Mouse (Mus musculus): Measurements from ENCODE around the gene Itgb5.

Itgb5 gene

DNA sequence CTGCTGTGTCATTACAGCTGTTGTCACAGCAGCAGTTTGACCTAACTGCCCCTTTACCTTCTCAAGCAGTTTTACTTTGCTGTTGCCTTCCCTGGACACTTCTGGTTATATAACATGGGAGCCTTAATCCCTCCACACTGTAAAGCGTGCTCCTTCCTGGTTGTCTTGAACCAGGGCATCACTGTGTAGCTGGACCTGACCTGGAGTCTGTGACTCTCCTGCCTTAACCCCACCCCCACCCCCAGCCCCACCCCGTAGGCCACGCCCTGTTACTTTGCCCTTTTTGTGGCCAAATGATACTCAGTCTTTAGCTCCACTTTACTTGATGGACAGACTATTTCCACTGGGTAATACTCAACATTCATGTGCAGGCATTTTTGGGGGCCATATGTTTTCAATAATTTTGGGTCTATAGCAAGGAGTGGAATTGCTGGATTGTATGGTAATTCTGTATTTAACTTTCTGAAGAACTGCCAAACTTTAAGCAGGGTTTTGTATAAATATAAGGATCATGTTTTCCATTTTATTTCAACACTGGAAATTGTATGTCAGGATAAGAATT is 40.8 kb downstream of the Itgb5 start:
- in situ Hi-C loops (cut with MboI; ENCODE audit: low pct_unique_long_range_greater_than_20kb in 1 of 2, low sequenced_read_pairs in 2 of 2, unreplicated experiment in 1 of 2): no loop called here

DNA sequence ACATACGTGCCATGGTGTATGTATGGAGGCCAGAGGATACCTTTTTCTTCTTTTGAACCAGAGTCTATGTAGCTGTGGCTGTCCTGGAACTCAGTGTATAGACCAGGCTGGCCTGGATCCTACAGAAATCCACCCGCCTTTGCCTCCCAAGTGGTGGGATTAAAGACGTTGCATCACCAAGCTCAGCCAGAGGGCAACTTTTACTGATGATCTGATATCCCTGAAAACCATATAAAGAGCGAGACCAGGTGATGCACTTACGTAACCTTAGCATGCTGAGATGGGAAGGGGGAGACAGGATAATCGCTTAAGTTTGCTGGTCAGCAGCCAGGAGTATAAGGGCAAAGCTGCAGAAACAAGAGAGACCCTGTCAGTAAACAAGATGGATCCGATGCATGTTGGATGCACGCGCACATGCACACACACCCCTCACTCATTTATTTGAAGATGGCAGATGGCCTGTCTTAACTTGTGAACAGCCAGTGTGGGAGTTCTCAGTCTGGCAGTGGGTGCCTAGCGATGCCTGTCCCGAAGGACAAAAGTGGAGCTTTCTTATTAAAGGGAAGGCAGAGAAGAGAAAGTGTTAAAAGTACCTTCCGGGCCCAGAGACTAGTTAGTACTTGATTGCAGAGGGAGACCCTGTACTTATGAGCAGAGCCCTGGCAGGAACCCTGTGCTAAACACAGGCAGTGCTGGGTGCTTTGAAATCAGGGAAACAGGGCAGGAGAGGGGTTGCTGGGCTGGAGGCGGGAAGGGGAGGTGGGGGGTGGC is 41.7 kb downstream of the Itgb5 start:
- in situ Hi-C loops (cut with MboI; ENCODE audit: low pct_unique_long_range_greater_than_20kb in 1 of 2, low sequenced_read_pairs in 2 of 2, unreplicated experiment in 1 of 2): no loop called here

- in situ Hi-C loops (cut with MboI; ENCODE audit: low pct_unique_long_range_greater_than_20kb in 1 of 2, low sequenced_read_pairs in 2 of 2, unreplicated experiment in 1 of 2): no loop called here
Measured at GRCm38 (mm10) chr16:33871865-33872443, 42.5 kb downstream of the Itgb5 start.

DNA sequence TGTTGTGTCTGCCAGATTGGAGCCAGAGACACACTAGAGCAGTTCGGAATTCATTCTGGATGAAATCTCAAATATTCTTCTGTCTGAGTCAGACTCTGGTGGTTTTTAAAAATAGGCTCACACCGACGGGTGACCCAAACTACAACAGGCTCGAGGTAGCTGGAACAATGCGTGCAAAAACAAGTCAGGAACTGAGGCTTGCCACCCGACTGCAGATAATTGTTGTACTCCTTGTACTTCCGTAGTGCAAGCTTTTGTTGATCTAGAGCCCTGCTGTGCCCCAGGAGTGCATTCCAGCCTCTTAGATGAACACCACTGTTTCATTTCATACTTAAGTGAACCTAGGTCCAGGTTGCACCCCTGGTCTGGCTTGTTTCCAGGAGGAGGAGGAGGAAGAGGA is 43.8 kb downstream of the Itgb5 start:
- in situ Hi-C loops (cut with MboI; ENCODE audit: low pct_unique_long_range_greater_than_20kb in 1 of 2, low sequenced_read_pairs in 2 of 2, unreplicated experiment in 1 of 2): no loop called here

DNA sequence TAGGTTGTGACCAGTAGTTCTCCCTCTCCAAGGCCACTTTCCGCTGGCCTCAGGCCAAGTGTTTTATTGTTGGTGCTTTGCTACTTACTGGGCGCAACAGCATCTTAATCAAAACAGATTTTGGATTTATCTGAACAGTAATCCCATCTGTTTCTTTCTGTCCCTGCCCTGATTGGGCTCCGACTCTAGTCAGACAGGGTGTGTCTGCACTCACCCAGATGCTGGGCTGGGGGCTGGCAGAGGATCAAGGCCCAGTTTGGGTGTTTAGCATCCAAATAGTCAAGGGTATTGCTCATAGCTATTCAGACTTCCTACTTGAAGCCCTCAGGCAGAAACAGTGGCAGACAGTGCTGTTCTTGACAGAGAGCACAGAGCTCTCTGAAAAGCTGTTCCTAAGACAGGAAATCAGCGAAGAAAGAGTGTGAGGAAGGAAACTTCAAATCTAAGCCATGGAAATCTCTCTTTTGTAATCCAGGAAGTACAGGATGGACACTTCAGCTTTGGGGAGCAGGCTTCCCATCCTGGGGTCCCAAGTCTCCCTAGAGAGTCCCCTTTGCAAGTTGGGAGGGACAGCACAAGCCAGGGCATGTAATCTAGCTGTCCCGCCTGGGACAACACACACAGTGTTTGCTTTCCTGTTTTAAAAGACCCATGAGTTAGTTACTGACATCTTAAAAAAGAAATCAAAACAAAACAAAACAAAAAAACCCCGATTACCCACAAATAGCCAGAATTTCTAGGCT is 48.7 kb downstream of the Itgb5 start:
- in situ Hi-C loops (cut with MboI; ENCODE audit: low pct_unique_long_range_greater_than_20kb in 1 of 2, low sequenced_read_pairs in 2 of 2, unreplicated experiment in 1 of 2): no loop called here

GRCm38 (mm10) chr16:33879031-33879430 is 49.6 kb downstream of the Itgb5 start:
- in situ Hi-C loops (cut with MboI; ENCODE audit: low pct_unique_long_range_greater_than_20kb in 1 of 2, low sequenced_read_pairs in 2 of 2, unreplicated experiment in 1 of 2): no loop called here

DNA sequence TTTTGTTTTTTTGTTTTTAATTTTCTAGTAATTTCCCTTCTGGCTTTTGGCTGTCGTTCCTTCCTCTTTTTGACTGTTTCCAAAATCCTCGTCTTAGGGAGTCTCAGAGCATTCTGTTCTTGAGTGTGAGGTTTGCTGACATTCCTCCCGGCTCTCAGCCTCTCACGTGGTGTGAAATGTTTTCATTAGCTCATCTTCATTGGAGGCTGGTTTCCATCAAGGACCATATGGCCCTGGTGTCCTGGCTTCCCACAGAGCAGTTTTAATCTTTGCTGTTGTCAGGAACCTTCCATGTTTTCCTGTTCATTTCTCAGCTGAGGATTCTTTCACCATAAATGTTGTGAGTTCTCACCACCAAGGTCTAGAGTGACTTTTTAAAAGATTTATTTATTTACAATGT is 50.1 kb downstream of the Itgb5 start:
- in situ Hi-C loops (cut with MboI; ENCODE audit: low pct_unique_long_range_greater_than_20kb in 1 of 2, low sequenced_read_pairs in 2 of 2, unreplicated experiment in 1 of 2): no loop called here

DNA sequence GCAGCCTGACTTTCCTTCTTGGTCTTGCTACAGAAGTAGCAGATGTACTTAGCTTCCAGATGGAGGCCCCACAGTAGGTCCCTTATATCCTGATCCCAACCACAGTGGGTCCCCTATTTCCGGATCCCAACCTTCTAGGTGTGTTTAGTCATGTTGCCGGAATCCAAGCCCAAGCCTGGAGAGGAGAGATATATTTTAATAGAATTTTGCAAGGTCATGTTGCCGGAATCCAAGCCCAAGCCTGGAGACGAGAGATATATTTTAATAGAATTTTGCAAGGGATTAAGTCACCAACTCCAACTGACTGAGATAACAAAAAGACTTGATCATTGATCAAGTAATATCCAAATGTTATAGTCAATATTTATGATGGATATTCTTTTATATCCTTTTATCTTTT is 51.3 kb downstream of the Itgb5 start:
- in situ Hi-C loops (cut with MboI; ENCODE audit: low pct_unique_long_range_greater_than_20kb in 1 of 2, low sequenced_read_pairs in 2 of 2, unreplicated experiment in 1 of 2): no loop called here

DNA sequence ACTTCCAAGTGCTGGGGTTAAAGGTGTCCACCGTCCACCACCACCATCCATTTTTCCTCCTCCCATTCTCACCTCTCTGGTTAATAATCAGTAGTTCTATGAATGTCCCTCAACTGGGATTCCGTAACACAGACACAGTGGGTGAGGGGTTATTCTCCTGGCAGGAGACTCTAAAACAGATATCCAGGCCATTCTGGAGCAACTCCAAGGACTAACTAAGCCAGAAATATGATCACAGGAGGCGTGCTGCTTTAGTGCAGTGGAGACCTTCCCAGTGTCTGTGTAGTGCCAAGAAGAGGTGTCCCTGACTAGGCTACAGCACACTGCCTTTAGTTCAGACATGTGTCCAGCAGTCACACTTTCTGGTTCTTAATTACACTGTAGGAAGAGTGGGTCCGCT is 53.1 kb downstream of the Itgb5 start:
- in situ Hi-C loops (cut with MboI; ENCODE audit: low pct_unique_long_range_greater_than_20kb in 1 of 2, low sequenced_read_pairs in 2 of 2, unreplicated experiment in 1 of 2): no loop called here

DNA sequence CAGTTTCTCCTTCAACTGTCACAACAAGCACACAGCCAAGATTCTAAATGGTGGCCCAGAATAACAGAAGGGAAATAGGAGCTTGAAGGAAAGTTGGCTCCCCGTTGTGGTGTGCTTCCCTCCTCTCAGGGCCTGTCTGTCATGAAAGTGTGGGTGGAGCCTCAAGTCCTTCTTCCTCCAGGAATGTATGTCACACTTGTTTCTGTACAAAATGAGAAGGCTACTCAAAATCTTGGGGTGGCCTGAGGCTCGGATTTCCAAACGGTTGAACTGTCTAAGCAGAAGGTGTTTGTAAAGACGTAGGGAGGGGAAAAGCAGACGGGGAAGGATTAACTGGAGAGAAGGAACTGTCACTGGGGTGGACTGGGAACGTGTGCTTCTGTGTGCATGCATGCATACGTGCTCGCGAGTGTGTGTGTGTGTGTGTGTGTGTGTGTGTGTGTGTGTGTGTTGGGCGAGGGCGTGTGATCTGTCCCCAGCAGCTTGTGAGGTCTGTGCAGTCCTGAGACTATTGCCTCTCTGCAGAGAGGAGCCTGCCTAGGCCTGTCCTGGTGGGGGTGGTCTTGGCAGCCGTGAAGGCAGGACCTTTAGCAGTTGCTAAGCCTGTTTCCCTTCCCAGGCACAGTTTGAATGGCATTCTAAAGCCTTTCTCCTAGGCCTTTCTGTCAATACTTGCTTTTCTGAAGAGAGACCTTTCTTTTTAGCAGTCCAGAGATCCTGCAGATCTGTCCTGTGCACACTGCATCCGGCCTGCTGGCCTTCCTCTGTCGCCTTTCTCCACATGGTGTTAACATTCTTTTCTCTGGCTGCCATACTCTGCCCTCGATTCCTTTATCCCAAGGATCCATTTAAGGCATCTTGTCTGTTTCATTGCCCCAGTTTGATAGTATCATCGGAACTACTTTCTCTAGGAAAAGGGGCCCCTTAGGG is 53.8 kb downstream of the Itgb5 start:
- in situ Hi-C loops (cut with MboI; ENCODE audit: low pct_unique_long_range_greater_than_20kb in 1 of 2, low sequenced_read_pairs in 2 of 2, unreplicated experiment in 1 of 2): no loop called here

GRCm38 (mm10) chr16:33884201-33884600 is 54.7 kb downstream of the Itgb5 start:
- in situ Hi-C loops (cut with MboI; ENCODE audit: low pct_unique_long_range_greater_than_20kb in 1 of 2, low sequenced_read_pairs in 2 of 2, unreplicated experiment in 1 of 2): no loop called here

DNA sequence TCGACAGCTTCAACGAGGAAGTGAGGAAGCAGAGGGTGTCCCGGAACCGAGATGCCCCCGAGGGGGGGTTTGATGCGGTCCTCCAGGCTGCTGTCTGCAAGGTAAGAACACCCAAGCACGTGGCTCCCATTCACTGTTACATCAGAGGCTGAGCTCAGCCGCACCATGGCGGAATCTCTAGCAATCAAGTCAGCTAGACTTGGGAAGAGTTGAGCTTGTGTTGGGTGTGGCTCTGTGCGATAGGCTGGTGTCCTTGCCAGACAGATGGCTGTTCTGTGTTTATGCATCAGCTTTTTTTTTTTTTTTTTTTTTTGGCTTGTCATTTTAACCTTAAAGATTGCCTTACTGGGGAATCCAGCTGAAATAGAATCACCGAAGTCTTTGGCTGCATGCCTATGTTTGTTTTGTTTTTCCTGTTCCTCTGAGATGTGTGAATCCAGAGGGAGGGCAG is 55.6 kb downstream of the Itgb5 start:
- in situ Hi-C loops (cut with MboI; ENCODE audit: low pct_unique_long_range_greater_than_20kb in 1 of 2, low sequenced_read_pairs in 2 of 2, unreplicated experiment in 1 of 2): no loop called here

GRCm38 (mm10) chr16:33885671-33886328 is 56.3 kb downstream of the Itgb5 start:
- in situ Hi-C loops (cut with MboI; ENCODE audit: low pct_unique_long_range_greater_than_20kb in 1 of 2, low sequenced_read_pairs in 2 of 2, unreplicated experiment in 1 of 2): no loop called here

DNA sequence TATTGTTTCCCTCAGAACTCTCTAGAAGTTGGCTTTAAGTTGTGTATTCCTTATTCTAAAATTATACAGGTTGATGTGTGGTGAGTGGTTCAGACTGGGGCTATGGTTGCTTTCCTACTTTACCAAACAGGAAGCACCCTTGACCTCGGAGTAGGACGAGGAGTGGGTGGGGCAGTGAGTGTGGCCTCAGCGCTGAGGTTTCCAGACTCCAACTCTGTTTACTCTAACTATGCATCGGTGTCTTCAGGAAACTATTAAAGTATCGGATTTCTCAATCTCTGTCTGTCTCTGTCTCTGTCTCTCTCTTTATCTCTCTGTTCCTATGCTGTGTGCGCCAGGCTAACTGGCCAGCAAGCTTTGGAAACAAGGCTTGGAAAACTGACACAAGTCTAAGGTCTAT is 57.2 kb downstream of the Itgb5 start:
- in situ Hi-C loops (cut with MboI; ENCODE audit: low pct_unique_long_range_greater_than_20kb in 1 of 2, low sequenced_read_pairs in 2 of 2, unreplicated experiment in 1 of 2): no loop called here

DNA sequence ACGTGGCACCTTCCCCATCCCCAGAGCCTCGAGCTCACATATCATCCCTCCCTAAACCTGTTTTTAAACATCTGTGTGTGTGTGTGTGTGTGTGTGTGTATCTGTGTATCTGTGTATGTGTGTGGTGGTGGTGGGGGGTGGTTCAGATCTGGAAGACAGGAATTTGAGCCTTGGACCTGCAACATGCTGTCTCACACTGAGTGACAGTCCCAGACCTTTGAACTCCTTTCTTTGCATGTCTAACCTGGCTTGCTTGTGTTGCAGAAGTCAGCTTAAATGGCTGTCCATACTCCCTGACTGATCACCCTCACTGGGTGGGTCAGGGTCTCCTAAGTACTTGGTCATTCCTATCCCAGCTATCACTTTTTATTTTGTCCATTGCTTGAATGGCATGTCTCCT is 58.5 kb downstream of the Itgb5 start:
- in situ Hi-C loops (cut with MboI; ENCODE audit: low pct_unique_long_range_greater_than_20kb in 1 of 2, low sequenced_read_pairs in 2 of 2, unreplicated experiment in 1 of 2): no loop called here

GRCm38 (mm10) chr16:33889000-33889607 is 59.6 kb downstream of the Itgb5 start:
- in situ Hi-C loops (cut with MboI; ENCODE audit: low pct_unique_long_range_greater_than_20kb in 1 of 2, low sequenced_read_pairs in 2 of 2, unreplicated experiment in 1 of 2): no loop called here

- in situ Hi-C loops (cut with MboI; ENCODE audit: low pct_unique_long_range_greater_than_20kb in 1 of 2, low sequenced_read_pairs in 2 of 2, unreplicated experiment in 1 of 2): no loop called here
Measured at GRCm38 (mm10) chr16:33891099-33891498, 61.6 kb downstream of the Itgb5 start.
